Mouse (Mus musculus): ENCODE data around the gene Bbs12. TPM values are rescaled to one million over a fixed set of nuclear protein-coding genes. Genes with fewer than 3 reads are reported as not detected.

Gene Bbs12
- total RNA-seq, 2 experiments from 2014 or later = 3.8 to 4.0 TPM

DNA sequence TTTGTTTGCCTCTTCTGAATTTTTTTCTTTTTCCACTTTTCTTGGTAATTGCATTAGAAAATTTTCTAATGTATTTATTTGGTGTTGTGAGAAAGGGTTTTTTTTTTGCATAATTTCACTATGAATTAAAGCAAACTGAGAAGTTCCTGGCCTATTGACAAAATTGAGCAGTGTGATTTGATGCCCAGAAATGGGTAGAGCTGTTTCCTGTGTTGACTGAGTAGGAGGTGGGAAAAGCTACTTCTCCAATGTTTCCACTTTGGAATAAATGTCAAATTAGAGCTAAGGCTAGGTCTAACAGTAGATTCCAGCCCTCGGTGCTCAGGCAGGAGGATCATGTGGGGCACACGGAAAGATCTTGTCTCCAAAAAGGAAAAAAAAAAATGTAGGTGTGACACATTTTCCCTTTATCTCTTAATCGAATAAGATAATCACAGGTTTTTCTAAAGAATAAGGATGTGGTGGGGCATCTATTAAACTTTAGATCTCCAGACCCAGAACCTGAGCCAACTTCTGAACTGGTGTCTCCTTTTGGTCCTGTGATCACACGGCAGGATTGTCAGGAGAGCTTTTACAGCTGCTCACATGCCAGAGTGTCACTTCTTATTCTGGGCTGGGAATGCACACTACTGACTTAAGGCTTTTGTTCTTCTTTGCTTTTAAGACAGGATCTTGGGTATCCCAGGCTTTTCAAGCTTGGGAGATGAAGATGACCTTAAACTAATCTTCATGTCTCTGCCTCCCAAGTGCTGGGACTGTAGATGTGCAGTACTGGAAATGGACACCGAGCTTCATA lies 13.2 kb downstream of the Bbs12 start:
- DNase-seq (ENCODE audit: low spot score in 2 of 2) = no peak

DNA sequence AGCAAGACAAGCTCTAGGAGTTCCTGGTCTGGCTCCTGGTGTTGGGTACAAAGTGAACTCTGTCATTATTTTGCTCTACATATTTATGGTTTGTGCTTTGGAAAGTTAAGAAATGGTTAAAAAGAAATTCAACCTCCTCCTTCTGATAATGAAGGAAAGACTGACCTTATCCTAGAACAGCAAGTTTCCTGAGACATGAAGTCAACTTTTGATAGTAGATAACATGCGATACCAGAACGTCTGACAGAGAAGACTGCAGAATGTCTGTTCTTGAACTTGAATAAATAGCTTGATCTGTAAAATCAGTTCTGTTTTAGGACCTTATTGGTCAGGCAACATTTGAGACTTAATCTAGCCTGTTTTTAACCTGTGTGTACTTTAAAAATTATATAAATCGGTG lies 14.3 kb downstream of the Bbs12 start:
- DNase-seq (ENCODE audit: low spot score in 2 of 2) = no peak

DNA sequence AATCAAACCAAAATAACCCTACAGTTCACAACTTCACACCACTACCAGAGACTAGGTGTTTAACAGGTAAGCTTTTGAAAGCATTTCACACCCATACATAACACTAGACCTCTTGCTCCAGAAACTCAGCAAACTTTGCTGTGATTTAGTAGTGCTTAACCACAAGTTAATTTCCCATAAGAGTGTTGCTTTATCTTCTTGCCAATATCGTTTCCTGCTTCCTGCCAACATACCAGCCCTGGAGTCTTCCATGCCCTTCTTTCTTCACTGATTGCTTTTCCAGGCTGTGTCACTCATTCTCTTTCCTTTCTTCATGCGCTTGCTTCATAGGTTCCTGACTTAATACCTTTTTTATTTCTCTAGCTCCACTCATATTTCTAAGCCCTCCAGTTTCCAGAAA lies 16.1 kb downstream of the Bbs12 start:
- no peak for DNase-seq (ENCODE audit: low spot score in 2 of 2)

DNA sequence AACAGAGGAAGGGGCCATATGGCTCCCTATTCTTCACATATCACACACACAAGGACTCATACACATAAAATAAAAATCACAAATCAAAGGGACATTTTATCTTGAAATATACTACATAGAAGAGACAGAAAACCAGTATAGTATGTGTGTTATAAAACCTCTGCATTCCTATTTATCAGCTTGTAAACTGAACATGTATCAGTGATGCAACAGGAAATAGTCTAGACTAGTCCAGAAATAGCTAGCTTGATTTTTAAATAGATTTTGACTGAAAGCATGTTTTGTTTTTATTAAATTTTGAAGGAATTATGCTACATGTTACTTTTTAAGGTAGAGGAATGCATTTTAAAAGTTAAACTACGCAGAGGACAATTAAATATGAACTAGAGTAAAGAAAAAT lies 17.6 kb downstream of the Bbs12 start:
- no peak for DNase-seq (ENCODE audit: low spot score in 2 of 2)

DNA sequence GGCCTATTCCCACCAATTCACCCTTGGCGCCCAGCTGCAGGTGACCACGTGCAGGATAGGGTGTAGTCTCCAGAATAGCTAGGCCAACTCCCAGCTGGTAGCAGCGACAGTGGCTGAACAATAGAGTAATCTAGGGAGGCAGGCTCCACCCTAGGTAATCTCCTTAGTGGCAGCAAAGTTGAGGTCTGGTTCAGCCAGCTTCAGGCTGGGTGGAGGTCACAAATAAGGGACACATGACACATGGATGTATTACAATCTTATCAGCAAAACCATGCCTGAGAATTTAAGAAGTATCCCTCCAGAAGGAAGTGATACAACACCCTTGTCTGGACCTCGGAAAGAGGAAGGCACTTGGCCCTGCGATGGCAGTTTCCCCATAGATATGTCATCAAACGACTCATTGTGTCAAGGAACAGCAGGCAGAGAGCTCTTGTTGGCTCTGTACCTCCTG lies 19.7 kb downstream of the Bbs12 start:
- no peak for DNase-seq (ENCODE audit: low spot score in 2 of 2)

DNA sequence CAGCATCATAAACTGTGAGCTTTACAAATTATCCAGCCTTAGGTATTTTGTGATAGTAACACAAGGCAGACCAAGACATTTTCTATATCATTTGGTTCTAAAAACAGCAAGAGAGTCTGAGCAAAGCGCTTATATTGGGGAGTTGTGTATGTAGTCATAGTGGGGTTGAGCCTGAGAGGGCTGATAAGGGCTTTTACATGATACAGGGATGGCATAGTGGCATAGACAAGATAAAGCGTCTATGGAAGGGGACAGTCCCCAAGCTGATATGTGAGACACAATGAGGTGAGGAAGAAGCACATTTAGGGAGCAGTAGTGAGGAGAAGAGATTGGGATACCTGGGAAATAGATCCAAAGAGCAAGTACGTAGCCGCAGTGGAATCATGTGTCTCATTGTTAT lies 21.7 kb downstream of the Bbs12 start:
- DNase-seq (ENCODE audit: low spot score in 2 of 2) = no peak

DNA sequence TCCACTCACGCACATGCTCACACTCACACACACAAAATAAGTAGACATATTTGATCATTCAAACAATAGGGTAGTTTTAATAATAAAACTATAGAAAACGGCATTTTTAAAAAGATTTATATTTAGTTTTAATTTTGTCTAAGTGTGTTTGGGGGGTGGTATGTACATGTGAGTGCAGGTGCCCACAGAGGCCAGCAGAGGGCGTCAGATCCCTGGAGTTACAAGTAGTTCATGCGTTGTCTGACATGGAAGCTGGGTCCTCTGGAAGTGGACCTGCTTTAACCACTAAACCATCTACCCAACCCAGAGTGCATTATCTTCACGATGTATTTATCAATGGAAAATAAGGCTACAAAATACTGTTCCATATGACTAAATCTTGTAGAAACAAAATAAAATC lies 28.8 kb downstream of the Bbs12 start:
- peak in 1 of 2 experiments; percentile 30 for DNase-seq (ENCODE audit: low spot score in 2 of 2)

DNA sequence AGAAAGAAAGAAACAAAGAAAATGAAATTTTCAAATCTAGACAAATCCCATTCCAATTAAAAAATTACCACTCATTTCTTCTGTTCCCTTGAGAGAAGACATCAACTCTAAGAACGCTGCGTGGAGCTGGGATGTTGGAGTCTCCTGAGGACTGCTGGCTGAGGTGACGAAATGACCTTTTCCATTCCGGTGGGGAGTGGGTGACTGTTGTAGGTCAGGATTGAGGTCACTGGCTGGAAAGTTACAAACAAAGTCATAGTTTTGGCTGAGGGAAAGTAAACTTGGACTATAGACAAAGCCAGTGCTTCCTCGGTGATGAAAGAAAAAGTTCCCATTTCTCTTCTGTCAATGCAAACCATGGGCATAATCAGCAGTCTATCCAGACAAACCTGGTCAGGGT lies 30.5 kb downstream of the Bbs12 start:
- no peak for DNase-seq (ENCODE audit: low spot score in 2 of 2)

DNA sequence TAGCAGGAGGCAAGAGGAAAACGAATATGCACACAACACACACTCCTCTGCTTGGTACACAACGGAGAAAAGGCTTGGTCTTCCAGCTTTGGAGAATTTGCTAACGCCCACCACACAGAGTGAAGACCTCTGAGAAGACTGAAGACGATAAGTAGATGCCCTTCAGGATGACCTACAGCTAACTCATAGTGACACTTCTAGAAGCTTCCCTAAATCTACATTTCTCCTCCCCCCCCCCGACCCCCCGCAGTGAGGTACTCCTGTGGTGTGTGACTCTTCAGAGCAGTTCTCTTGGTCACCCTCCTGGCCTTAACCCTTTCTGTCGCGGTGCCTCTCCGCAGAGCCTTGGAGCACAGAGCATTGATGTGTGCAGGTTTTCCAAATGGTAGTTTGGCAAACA lies 35.3 kb downstream of the Bbs12 start:
- no peak for DNase-seq (ENCODE audit: low spot score in 2 of 2)

DNA sequence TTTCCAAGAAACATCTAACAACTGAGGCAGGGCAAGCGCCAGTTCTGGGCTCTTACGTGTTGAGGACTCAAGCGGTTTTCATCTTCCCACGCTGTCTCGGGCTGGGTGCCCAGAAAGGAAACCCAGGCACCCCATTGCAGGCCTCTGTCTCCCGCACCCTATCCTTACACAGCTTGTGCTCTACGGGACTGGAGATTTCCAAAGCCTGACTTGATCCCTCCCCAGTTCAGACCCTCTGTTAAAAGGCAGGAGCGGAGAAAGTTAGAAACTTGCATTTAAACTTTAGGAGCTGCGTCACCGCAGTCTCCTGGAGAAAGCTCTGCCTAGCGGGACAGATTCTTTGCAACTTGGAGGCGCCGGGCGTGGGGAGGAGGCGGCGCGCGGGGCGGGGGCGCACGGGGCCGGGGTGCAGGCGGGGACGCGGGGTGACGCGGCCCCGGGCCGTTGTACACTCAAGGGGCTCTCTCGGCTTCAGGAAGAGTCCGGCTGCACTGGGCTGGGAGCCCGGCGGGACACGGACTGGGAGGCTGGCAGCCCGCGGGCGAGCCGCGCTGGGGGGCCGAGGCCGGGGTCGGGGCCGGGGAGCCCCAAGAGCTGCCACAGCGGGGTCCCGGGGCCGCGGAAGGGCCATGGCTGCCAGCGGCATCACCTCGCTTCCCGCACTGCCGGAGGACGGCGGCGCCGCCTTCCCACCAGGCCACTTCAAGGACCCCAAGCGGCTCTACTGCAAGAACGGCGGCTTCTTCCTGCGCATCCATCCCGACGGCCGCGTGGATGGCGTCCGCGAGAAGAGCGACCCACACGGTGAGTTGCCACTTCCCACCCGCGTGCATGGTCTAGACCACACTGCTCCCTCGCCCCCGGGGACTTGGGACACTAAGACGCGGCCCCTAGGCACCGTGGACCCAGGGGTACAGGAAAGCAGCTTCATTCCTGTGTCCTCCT lies 36.1 kb downstream of the Bbs12 start, which contains the start of gene Fgf2:
Gene Fgf2, plus strand, starts transcription at position 126 of the 945 bp plus-strand sequence.
- peak; percentile 53 to 71 for DNase-seq (ENCODE audit: low spot score in 2 of 2)

DNA sequence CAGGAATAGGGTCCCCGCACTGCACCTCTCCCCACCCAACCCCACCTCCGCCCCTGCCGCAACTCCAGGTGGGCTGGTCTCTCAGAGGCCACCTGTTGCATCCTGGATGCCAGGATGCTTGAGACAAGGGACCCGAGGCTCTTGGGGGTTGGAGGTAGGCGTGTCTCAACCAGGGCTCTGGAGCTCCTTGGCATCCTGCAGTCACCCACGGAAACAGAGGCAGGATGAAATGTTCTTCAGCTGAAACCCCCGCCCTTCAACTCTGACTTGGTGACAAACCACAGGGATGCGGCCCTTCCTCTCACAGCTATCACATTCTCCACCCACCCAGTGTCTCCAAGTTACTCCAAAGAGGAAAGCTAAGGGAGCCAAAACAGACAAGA lies 36.8 kb downstream of the Bbs12 start:
- no peak for DNase-seq (ENCODE audit: low spot score in 2 of 2)

DNA sequence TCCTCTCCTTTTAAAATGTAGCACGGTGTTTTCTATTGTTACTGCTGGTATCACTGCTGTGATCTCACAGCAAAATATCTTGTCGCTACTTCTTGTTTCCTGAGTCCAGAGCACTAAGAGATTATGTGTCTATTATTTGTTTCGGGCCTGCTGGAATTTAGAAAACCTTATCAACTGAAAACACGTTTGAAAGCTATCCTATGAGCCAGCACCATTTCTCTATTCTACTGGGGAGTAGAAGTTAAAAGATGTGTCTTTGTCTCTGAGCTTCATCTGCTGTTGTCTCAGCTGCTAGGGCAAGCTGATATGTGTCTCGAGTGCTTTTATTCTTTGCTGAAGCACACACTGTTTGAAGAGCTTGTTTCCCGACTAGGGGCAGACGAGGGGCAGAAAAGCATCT lies 38.0 kb downstream of the Bbs12 start:
- no peak for DNase-seq (ENCODE audit: low spot score in 2 of 2)

DNA sequence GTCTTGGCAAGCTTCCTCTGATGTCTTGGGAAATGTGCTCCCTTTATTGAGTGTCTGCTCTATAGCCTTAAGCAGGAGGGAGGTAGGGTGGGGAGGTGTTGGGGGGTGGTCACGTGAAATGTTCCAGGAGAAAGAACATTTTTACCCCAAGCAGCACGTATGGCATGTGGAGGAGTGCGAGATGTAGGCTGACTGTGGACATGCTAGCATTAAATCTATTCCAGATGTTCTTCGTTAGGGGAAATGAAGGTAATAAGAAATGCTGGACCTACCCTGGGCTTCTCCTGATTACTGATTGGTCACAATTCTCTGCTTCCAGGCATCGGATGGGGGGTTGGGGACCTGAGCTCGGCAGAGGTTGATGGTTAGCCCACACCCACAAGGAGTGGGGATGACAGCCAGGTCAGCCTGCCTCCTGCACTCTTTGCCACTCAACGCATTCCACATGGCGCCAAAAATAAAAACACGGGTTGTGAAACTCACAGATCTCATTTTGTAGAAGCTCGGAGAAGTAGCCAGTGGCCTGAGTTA lies 41.7 kb downstream of the Bbs12 start:
- DNase-seq (ENCODE audit: low spot score in 2 of 2) = no peak

DNA sequence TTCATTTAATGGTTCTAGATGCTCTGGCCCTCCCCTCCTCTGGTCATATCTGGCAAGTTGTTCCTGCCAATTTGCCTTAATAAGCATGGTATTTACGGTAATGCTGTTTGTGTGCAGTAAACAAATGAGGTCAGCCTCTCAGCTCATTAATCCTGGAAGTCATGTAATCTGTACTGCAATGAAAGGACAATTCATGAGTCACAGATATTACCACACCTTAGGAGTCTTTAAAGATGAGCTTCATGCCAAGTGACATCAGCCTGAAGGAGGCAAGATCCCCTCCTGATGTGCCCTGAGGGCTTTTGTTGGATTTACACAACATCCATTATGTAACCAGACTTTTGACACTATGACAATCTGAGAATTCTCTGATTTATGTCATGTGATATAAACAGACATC lies 42.4 kb downstream of the Bbs12 start:
- DNase-seq (ENCODE audit: low spot score in 2 of 2) = no peak

DNA sequence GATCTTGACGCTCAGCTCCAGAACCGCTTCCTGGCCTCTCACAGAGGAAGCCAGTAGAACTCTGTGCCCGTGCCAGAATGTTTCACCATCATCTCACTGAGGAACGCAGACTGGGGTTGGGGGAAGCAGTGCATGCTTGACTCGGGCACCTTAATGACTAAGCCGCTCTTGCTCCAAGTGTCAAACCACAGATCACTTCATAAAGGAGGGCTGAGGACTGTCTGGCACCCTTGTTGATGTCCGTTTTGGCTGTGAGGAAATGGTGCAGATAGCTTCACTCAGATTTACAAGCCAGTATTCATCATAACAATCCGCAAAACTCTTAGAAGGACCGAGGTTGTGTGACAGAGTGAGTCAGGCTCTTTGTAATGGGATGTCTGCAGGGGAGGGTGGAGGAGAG lies 48.4 kb downstream of the Bbs12 start:
- no peak for DNase-seq (ENCODE audit: low spot score in 2 of 2)

DNA sequence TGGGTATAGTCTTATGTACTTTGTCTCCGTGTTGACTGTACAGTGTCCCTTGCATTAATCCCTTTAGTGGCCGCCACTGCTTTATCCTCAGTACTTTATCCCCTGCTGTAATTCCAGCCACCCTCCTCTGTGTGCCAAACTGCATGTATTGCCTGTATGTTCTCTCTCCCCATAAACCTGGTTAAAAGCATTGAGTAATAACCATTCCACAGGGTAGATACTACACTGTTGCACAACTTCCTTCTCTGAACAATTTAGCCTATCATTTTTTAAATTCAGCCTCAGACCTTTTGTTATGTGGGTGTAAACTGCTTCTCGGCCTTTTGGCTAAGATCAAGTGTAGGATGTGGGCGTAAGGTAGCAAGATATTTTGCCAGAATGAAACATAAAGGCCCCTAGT lies 52.8 kb downstream of the Bbs12 start:
- no peak for DNase-seq (ENCODE audit: low spot score in 2 of 2)

DNA sequence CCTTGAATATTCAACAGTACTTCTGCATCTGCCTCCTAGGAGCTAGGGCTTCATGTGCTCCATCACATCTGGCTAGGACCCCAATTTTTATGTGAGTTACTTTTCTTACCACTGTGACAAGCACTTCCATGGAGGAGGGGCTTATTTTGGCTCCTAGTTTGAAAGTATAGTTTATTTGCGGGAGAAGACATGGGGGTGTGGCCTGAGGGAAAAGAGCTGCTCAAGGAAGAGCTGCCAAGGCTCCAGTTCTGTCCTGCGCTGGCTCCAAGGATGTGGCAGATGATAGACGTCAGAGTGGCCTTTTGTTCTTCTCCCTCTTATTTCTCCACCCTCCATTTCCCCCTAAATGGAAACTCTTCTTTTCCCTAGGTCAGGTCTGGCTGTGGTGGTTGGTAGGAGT lies 53.6 kb downstream of the Bbs12 start:
- DNase-seq (ENCODE audit: low spot score in 2 of 2) = no peak

DNA sequence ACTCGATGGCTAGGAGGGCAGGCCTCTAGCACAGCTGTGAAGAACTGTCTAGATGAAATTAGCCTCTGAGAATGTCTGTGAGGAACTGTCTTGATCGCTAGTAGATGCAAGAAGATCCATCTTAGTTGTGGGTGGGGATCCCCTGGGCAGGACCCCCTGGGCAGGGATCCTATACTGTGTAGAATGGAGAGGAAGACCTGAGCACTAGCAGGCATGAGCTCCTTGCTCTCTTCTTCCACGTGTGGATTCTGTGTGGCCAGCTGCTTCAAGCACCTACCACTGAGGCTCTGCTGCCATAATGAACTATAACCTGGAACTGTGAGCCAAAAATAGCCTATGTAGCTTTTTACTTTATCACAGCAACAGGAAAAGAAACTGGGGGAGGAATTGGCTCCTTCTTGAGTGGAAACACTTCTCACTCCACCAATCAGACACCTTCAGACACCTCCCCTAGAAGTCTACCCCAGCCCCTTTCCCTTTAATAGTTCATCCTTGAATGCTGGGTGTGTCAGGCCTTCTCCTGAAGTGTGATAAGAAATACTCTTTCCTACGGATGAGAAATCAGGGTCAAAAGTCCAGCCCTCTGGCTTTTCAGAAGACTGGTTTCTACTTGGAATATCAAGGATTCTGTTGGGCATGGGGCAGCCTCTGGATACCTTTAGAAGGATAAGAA lies 54.2 kb downstream of the Bbs12 start:
- no peak for DNase-seq (ENCODE audit: low spot score in 2 of 2)

DNA sequence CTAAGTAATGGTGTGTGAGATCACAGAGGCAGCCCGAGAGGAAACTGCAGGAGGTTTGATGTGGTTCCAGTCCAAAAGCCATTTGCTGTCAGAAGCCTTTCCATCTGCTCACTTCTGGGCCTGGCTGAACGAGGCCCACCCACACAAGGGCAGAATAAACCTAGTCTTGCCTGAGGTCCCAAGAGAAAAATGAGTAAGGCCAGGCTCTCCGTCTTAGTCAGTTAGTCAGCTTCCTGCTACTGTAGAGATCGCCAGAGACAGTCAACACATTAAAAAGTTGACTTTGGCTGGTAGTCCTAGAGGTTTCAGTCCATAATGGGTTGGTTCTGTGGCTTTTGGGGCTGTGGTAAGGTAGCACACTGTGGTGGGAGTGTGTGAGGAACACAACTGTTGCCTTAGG lies 58.1 kb downstream of the Bbs12 start:
- no peak for DNase-seq (ENCODE audit: low spot score in 2 of 2)
